28 mouse cellular contexts compared by ENCODE assay signal in the genomic region with DNA sequence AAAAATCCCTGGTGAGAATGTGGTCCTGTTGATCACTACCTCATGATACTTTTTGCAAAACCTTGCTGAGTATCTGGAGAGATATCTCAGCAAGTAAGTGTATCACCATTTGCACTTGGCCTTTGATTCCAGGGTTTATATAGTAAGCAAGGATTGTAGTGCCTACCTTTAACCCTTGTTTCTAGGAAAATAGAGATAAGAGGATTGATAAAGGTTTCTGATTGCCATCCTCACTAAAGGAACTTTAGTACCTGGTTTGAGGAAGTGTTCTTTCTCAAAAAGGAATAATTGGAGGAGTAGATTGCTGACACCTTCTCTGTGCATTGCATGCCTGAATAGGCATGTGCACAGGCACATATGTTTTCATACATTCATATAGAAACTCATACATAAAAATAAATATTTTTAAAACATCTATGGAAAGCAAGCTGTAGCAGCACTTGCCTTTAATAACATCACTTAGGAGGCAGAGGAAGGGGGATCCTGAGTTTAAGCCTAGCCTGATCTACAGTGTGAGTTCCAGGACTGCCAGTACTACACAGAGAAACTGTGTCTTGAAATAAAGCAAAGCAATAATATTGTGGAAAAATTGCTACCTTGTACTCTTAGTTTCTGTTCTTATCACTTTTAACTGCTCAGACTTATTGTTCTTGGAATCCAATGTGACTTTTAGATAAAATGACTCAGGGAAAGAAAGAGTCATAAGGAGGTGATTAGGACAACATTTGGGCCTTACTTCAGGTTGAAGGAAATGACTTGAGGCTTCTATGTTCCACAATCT.
"Had no signal": no experiment of that assay in that cellular context is flagged by ENCODE, and none has a peak within 500 bp of the region (broad histone marks: within the 10 kb centered on the region; RNA-seq: fewer than 3 reads in every experiment).

No protein-coding gene starts in this region.

- H3K27me3 ChIP-seq: embryonic facial prominence, embryonic 12.5 days; embryonic facial prominence, embryonic 13.5 days; embryonic facial prominence, embryonic 15.5 days; forebrain, embryonic 12.5 days; forebrain, embryonic 13.5 days; forebrain, embryonic 15.5 days had no signal

- H3K4me1 ChIP-seq: embryonic facial prominence, embryonic 10.5 days; embryonic facial prominence, embryonic 12.5 days; embryonic facial prominence, embryonic 13.5 days; embryonic facial prominence, embryonic 15.5 days; forebrain, embryonic 10.5 days; forebrain, embryonic 12.5 days; forebrain, embryonic 13.5 days; forebrain, embryonic 15.5 days had no signal

- H3K9ac ChIP-seq: embryonic facial prominence, embryonic 12.5 days; embryonic facial prominence, embryonic 13.5 days; embryonic facial prominence, embryonic 15.5 days; forebrain, embryonic 12.5 days; forebrain, embryonic 13.5 days; forebrain, embryonic 15.5 days; forebrain, postnatal 0 days had no signal

- H3K4me2 ChIP-seq: embryonic facial prominence, embryonic 12.5 days; embryonic facial prominence, embryonic 13.5 days; embryonic facial prominence, embryonic 15.5 days; forebrain, embryonic 12.5 days; forebrain, embryonic 13.5 days; forebrain, embryonic 15.5 days had no signal

- H3K36me3 ChIP-seq: embryonic facial prominence, embryonic 10.5 days; embryonic facial prominence, embryonic 12.5 days; embryonic facial prominence, embryonic 13.5 days; embryonic facial prominence, embryonic 15.5 days; forebrain, embryonic 10.5 days; forebrain, embryonic 12.5 days; forebrain, embryonic 15.5 days had no signal

- DNase-seq: cerebellum, adult 2 months; cerebellum, adult 8-10 months; cerebellum, adult 9-10 months; cerebellum, adult 9-11 months; cerebellum, postnatal 10 days; cerebellum, postnatal 14 days; cerebellum, postnatal 25 days; cerebellum, postnatal 36 days; embryo, embryonic 11 days; forebrain, postnatal 0 days; gastrocnemius, adult 2 months; gastrocnemius, postnatal 14 days; gastrocnemius, postnatal 25 days; gastrocnemius, postnatal 36 days; heart, adult 11 months; heart, adult 18-20 months; heart, adult 2 months had no signal

- H3K9me3 ChIP-seq: embryonic facial prominence, embryonic 10.5 days; embryonic facial prominence, embryonic 12.5 days; embryonic facial prominence, embryonic 13.5 days; embryonic facial prominence, embryonic 15.5 days; forebrain, embryonic 10.5 days; forebrain, embryonic 12.5 days; forebrain, embryonic 13.5 days; forebrain, embryonic 15.5 days had no signal

- ATAC-seq: forebrain, embryonic 13.5 days; forebrain, embryonic 14.5 days; forebrain, embryonic 15.5 days; forebrain, embryonic 16.5 days; forebrain, postnatal 0 days had no signal

- H3K27ac ChIP-seq: embryonic facial prominence, embryonic 10.5 days; embryonic facial prominence, embryonic 12.5 days; embryonic facial prominence, embryonic 13.5 days; embryonic facial prominence, embryonic 15.5 days; forebrain, embryonic 10.5 days; forebrain, embryonic 12.5 days; forebrain, embryonic 13.5 days; forebrain, embryonic 15.5 days; gastrocnemius, adult 2 months; heart, adult 2 months had no signal

- H3K4me3 ChIP-seq: embryonic facial prominence, embryonic 10.5 days; embryonic facial prominence, embryonic 12.5 days; embryonic facial prominence, embryonic 13.5 days; embryonic facial prominence, embryonic 15.5 days; erythroblast, embryonic 14.5 days; forebrain, embryonic 10.5 days; forebrain, embryonic 12.5 days; forebrain, embryonic 13.5 days; forebrain, embryonic 15.5 days; gastrocnemius, adult 2 months; heart, adult 2 months had no signal
